Mouse (Mus musculus) CH12.LX (cell line): ENCODE data around the gene Pknox2.

Experiments
- POLR2A ChIP-seq: IDR thresholded peaks from 2 replicates; pipeline ENCODE4 v1.6.1; 2011; ENCODE audit warnings: low read depth, mild to moderate bottlenecking, improper control_type of control experiment, low read length
- POLR2AphosphoS2 ChIP-seq: IDR thresholded peaks from 2 replicates; pipeline ENCODE4 v1.6.1; 2011; ENCODE audit warnings: low read depth, low read length, improper control_type of control experiment
- RCOR1 ChIP-seq: conservative IDR thresholded peaks from 2 replicates; pipeline ENCODE4 v1.6.1; 2012; ENCODE audit warnings: low read depth, mild to moderate bottlenecking, inconsistent platforms, low read length, improper control_type of control experiment
- TBP ChIP-seq: conservative IDR thresholded peaks from 2 replicates; pipeline ENCODE4 v1.6.1; 2011; ENCODE audit warnings: low read depth, low read length, improper control_type of control experiment

DNA sequence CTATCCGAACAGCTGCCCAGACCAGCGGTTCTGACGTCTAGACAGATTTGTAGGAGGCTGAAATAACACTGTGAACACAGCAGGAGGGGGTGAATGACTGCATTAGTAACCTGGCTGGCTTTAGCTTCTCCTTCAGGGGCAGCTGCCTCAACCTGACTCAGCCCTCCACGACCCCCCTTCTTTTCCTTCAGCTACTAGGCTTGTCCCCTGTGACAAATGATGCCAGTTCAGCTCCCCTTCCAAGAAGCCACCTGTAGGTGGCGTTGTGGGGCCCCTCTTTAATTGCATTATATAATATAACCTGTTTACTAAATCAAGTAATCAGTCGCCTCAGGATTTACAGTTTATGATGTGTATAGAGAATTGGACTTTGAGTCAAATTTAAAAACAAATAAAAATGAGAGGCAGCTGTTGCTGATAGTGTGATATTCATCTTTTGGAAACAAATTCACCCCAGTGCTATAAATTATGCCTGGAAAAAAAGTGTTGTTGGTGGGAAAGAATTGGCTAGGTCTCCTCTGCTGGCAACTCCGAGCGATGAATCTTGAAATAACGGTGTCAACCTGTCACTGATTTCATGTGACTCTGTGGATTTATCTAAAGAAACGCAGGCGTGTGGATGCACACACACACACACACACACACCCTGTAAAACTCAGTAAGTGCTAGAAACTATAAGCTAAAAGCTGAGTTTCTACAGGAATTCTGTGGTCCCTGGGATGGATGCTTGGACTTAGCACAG, 173.6 kb downstream of the Pknox2 start:
- TF ChIP-seq POLR2AphosphoS2, result no peak
- TF ChIP-seq POLR2A, result no peak
- no peak for TF ChIP-seq RCOR1
- TF ChIP-seq TBP, result no peak
